Mouse (Mus musculus) CH12.LX (cell line): Measurements from ENCODE around the gene Mpp4. TPM values are rescaled to one million over a fixed set of nuclear protein-coding genes. Genes with fewer than 3 reads are reported as not detected.
A peak's percentile ranks its signal among the peaks of the same experiment; 100 is the strongest.

Source experiments
- DNase-seq: peaks from one replicate; pipeline ENCODE4 v3.0.0-alpha.2; 2013; ENCODE audit errors: extremely low read depth
- H3K27ac ChIP-seq: 2 replicates; pipeline ENCODE4 v1.5.1; 2012; ENCODE audit warnings: low read depth, mild to moderate bottlenecking, control low read depth, moderate library complexity; ENCODE audit not compliant: insufficient read depth
- H3K27me3 ChIP-seq: replicated peaks from 2 replicates; pipeline ENCODE3; 2012; ENCODE audit warnings: inconsistent platforms
- H3K36me3 ChIP-seq, 2 experiments: replicated peaks in 1 of 2; 2 replicates each; pipeline versions ENCODE3 to v1.6.1; 2012; ENCODE audit warnings: inconsistent platforms in 1 of 2, low read length in 1 of 2, mild to moderate bottlenecking in 1 of 2, mixed read lengths in 1 of 2, moderate library complexity in 1 of 2; ENCODE audit not compliant: control insufficient read depth in 1 of 2, insufficient read depth in 1 of 2
- H3K4me1 ChIP-seq, 2 experiments: 2 replicates each; pipeline ENCODE4 v1.6.1; 2012; ENCODE audit warnings: inconsistent platforms in 1 of 2, moderate library complexity in 1 of 2; ENCODE audit not compliant: insufficient read depth in 2 of 2, control insufficient read depth in 1 of 2
- H3K4me2 ChIP-seq: 2 replicates; pipeline ENCODE4 v1.6.1; 2012; ENCODE audit warnings: low read depth, mild to moderate bottlenecking, control low read depth; ENCODE audit not compliant: poor library complexity, insufficient read depth, severe bottlenecking
- H3K4me3 ChIP-seq, 3 experiments: fragments of 150-350 bp in 1 of 3; sonication (generic) in 1 of 3; replicated peaks in 1 of 3; 2 replicates each; pipeline versions ENCODE3 to v1.5.1; 2011 to 2012; ENCODE audit warnings: low read depth in 2 of 3, low read length in 2 of 3, mild to moderate bottlenecking in 2 of 3, moderate library complexity in 2 of 3, control low read depth in 1 of 3, improper control_type of control experiment in 1 of 3, inconsistent platforms in 1 of 3, mixed read lengths in 1 of 3; ENCODE audit not compliant: poor library complexity in 1 of 3
- H3K79me2 ChIP-seq: replicated peaks from 2 replicates; pipeline ENCODE4 v1.6.1; 2012; ENCODE audit warnings: mild to moderate bottlenecking, moderate library complexity; ENCODE audit not compliant: control insufficient read depth, poor library complexity, insufficient read depth, severe bottlenecking; ENCODE audit errors: extremely low read depth
- H3K9ac ChIP-seq: 2 replicates; pipeline ENCODE4 v1.6.1; 2012; ENCODE audit warnings: low read depth, mild to moderate bottlenecking, control low read depth, moderate library complexity; ENCODE audit not compliant: insufficient read depth
- H3K9me3 ChIP-seq: replicated peaks from 2 replicates; pipeline ENCODE3; 2012; ENCODE audit warnings: low read length, inconsistent platforms, mixed read lengths
- CHD1 ChIP-seq: IDR thresholded peaks from 2 replicates; pipeline ENCODE4 v1.6.1; 2012; ENCODE audit warnings: low read depth, low read length, improper control_type of control experiment, inconsistent platforms
- CHD2 ChIP-seq: IDR thresholded peaks from 2 replicates; pipeline ENCODE4 v1.6.1; 2011; ENCODE audit warnings: low read length, improper control_type of control experiment
- CTCF ChIP-seq, 2 experiments: IDR thresholded peaks in 1 of 2; conservative IDR thresholded peaks in 1 of 2; 2 replicates each; pipeline ENCODE4 v1.5.1; 2011 to 2012; ENCODE audit warnings: low read depth in 2 of 2, low read length in 2 of 2, improper control_type of control experiment in 1 of 2, inconsistent platforms in 1 of 2, mild to moderate bottlenecking in 1 of 2, moderate library complexity in 1 of 2
- ELF1 ChIP-seq: IDR thresholded peaks from 2 replicates; pipeline ENCODE4 v1.6.1; 2014; ENCODE audit warnings: low read depth, mild to moderate bottlenecking, inconsistent platforms, low read length, improper control_type of control experiment
- ETS1 ChIP-seq: conservative IDR thresholded peaks from 2 replicates; pipeline ENCODE4 v1.6.1; 2012; ENCODE audit warnings: low read depth, mild to moderate bottlenecking, inconsistent platforms, low read length, improper control_type of control experiment, moderate library complexity
- GABPA ChIP-seq: IDR thresholded peaks from 2 replicates; pipeline ENCODE4 v1.6.1; 2012; ENCODE audit warnings: low read depth, low read length, improper control_type of control experiment, inconsistent platforms; ENCODE audit not compliant: insufficient replicate concordance
- HCFC1 ChIP-seq: IDR thresholded peaks from 2 replicates; pipeline ENCODE4 v1.6.1; 2012; ENCODE audit warnings: low read depth, mild to moderate bottlenecking, inconsistent platforms, low read length, improper control_type of control experiment
- JUND ChIP-seq: conservative IDR thresholded peaks from 2 replicates; pipeline ENCODE4 v1.6.1; 2011; ENCODE audit warnings: low read depth, low read length, improper control_type of control experiment
- MAX ChIP-seq: IDR thresholded peaks from 2 replicates; pipeline ENCODE4 v1.6.1; 2011; ENCODE audit warnings: low read length, improper control_type of control experiment
- MAZ ChIP-seq: IDR thresholded peaks from 2 replicates; pipeline ENCODE4 v1.6.1; 2012; ENCODE audit warnings: low read depth, mild to moderate bottlenecking, inconsistent platforms, low read length, improper control_type of control experiment, moderate library complexity
- MEF2A ChIP-seq: IDR thresholded peaks from 2 replicates; pipeline ENCODE4 v1.6.1; 2014; ENCODE audit warnings: low read depth, mild to moderate bottlenecking, inconsistent platforms, low read length, improper control_type of control experiment, borderline replicate concordance
- MXI1 ChIP-seq: IDR thresholded peaks from 2 replicates; pipeline ENCODE4 v1.6.1; 2011; ENCODE audit warnings: mild to moderate bottlenecking, low read depth, low read length, improper control_type of control experiment
- MYC ChIP-seq: IDR thresholded peaks from 2 replicates; pipeline ENCODE4 v1.6.1; 2011; ENCODE audit warnings: low read depth, mild to moderate bottlenecking, improper control_type of control experiment, low read length
- NRF1 ChIP-seq: IDR thresholded peaks from 2 replicates; pipeline ENCODE4 v1.6.1; 2014; ENCODE audit warnings: low read depth, mild to moderate bottlenecking, inconsistent platforms, low read length, improper control_type of control experiment, moderate library complexity
- PAX5 ChIP-seq: IDR thresholded peaks from 2 replicates; pipeline ENCODE4 v1.6.1; 2012; ENCODE audit warnings: low read length, inconsistent platforms, mixed read lengths
- POLR2AphosphoS2 ChIP-seq: IDR thresholded peaks from 2 replicates; pipeline ENCODE4 v1.6.1; 2011; ENCODE audit warnings: low read depth, low read length, improper control_type of control experiment
- RAD21 ChIP-seq: IDR thresholded peaks from 2 replicates; pipeline ENCODE4 v1.6.1; 2011; ENCODE audit warnings: low read depth, mild to moderate bottlenecking, low read length, improper control_type of control experiment, moderate library complexity
- RCOR1 ChIP-seq: conservative IDR thresholded peaks from 2 replicates; pipeline ENCODE4 v1.6.1; 2012; ENCODE audit warnings: low read depth, mild to moderate bottlenecking, inconsistent platforms, low read length, improper control_type of control experiment
- SIN3A ChIP-seq: IDR thresholded peaks from 2 replicates; pipeline ENCODE4 v1.6.1; 2012; ENCODE audit warnings: low read length, improper control_type of control experiment, inconsistent platforms
- SMC3 ChIP-seq: IDR thresholded peaks from 2 replicates; pipeline ENCODE4 v1.6.1; 2011; ENCODE audit warnings: low read depth, low read length, improper control_type of control experiment
- TBP ChIP-seq: conservative IDR thresholded peaks from 2 replicates; pipeline ENCODE4 v1.6.1; 2011; ENCODE audit warnings: low read depth, low read length, improper control_type of control experiment
- TCF12 ChIP-seq: IDR thresholded peaks from 2 replicates; pipeline ENCODE4 v1.6.1; 2014; ENCODE audit warnings: low read depth, mild to moderate bottlenecking, inconsistent platforms, low read length, improper control_type of control experiment
- USF1 ChIP-seq: IDR thresholded peaks from 2 replicates; pipeline ENCODE4 v1.6.1; 2014; ENCODE audit warnings: low read depth, mild to moderate bottlenecking, inconsistent platforms, low read length, improper control_type of control experiment
- USF2 ChIP-seq: conservative IDR thresholded peaks from 2 replicates; pipeline ENCODE4 v1.6.1; 2011; ENCODE audit warnings: low read depth, low read length, improper control_type of control experiment
- ZC3H11A ChIP-seq: IDR thresholded peaks from 2 replicates; pipeline ENCODE4 v1.6.1; 2012; ENCODE audit warnings: low read depth, mild to moderate bottlenecking, inconsistent platforms, low read length, improper control_type of control experiment
- ZMIZ1 ChIP-seq: IDR thresholded peaks from 2 replicates; pipeline ENCODE4 v1.6.1; 2012; ENCODE audit warnings: low read depth, mild to moderate bottlenecking, inconsistent platforms, low read length, improper control_type of control experiment
- ZNF384 ChIP-seq: IDR thresholded peaks from 2 replicates; pipeline ENCODE4 v1.6.1; 2012; ENCODE audit warnings: low read depth, low read length, improper control_type of control experiment, inconsistent platforms
- dilution Hi-C: fragments of 300-500 bp; cut with MboI; formaldehyde crosslinking; loops from 2 replicates; pipeline ENCODE4 v1.14.3; 2020; ENCODE audit warnings: low sequenced_read_pairs; ENCODE audit not compliant: extremely low pct_unique_long_range_greater_than_20kb, extremely low pct_ligation_motif_present
- in situ Hi-C: fragments of 300-500 bp; cut with MboI; formaldehyde crosslinking; loops from 3 replicates; pipeline ENCODE4 v1.14.3; 2019; ENCODE audit warnings: low sequenced_read_pairs, low pct_ligation_motif_present, low pct_unique_long_range_greater_than_20kb, mixed read lengths
- polyA plus RNA-seq: library from polyadenylated mRNA; unstranded; fragments of >175 nt; gene quantifications from 2 replicates; pipeline ENCODE4 v1.2.1, GENCODE M21; 2012; ENCODE audit warnings: low read depth; ENCODE audit not compliant: insufficient read length
- total RNA-seq, 2 experiments: library from RNA; depleted of rRNA; stranded (reverse); fragments of 300-350 nt in 1 of 2; fragments of >200 nt in 1 of 2; gene quantifications; 2 replicates each; pipeline ENCODE4 v1.2.3; 2012 to 2014

Gene Mpp4
- total and polyA plus RNA-seq, 3 experiments, result 0.79 to 2.8 (median 1.1) TPM

DNA sequence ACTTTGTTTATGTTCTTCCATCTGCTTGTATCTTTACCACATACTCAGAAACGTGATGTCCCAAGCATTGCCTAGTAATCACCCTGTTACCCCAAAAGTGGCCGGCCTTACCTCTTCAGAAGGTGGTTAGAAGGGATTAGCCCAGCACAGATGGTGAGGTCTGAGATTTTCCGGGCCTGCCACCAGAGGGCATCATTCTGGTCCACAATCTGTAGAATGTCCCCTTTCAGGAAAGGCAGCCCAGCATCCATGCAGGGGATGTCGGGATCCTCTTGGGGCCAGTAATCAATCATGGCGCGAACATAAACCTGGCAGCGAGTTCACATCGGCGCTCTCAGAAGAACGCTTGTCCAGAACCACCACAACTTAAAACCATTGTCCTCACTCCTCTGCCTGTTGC lies 18.6 kb downstream of the Mpp4 start:
- in situ Hi-C loops, result loop anchor here (25.0 kb wide), 1 partner anchor 382 kb away; no protein-coding TSS in a partner anchor
- DNase-seq, result peak; percentile 35
- no peak overlapping the region for H3K9ac ChIP-seq
- H3K4me3 ChIP-seq, result no peak overlapping the region
- no peaks in the 10 kb centered on the region for H3K79me2 ChIP-seq
- H3K27me3 ChIP-seq, result no peaks in the 10 kb centered on the region
- dilution Hi-C loops, result no loop called here
- TF ChIP-seq MEF2A (no peak), ZMIZ1 (no peak), MAX (no peak), TBP (no peak), ELF1 (no peak), ZNF384 (no peak), RAD21 (peak; percentile 38), CHD1 (no peak), JUND (no peak), SIN3A (no peak), ZC3H11A (no peak), USF2 (no peak), RCOR1 (no peak), MYC (no peak), HCFC1 (no peak), TCF12 (no peak), CHD2 (no peak), SMC3 (peak; percentile 73), POLR2AphosphoS2 (no peak), GABPA (no peak), NRF1 (no peak), CTCF (conservative IDR thresholded peaks at IDR 0.05 in 1 of 2, IDR thresholded peaks at IDR 0.05 in 1 of 2; ENCODE audit: low read depth in 2 of 2, low read length in 2 of 2) (peak in 1 of 2 experiments; percentile 71; a peak in 3 of 4 replicates), ETS1 (no peak), USF1 (no peak), MXI1 (no peak), MAZ (no peak), PAX5 (no peak)
- H3K9me3 ChIP-seq, result peaks cover 2% of the 10 kb centered on the region
- H3K4me1 ChIP-seq, result peaks cover 0 to 3% of the 10 kb centered on the region in 2 experiments; a peak in 1 of 4 replicates
- H3K4me2 ChIP-seq, result no peak overlapping the region
- no peak overlapping the region for H3K27ac ChIP-seq
- no peaks in the 10 kb centered on the region for H3K36me3 ChIP-seq
